Mouse (Mus musculus): Measurements from ENCODE around the gene Zcchc17.

GRCm38 (mm10) chr4:130299629-130300018 is 60.1 kb downstream of the Zcchc17 start:
- TF ChIP-seq CTCF (conservative IDR thresholded peaks at IDR 0.05 in 1 of 2, IDR thresholded peaks at IDR 0.05 in 1 of 2; ENCODE audit: low read depth in 2 of 2, low read length in 2 of 2) (no peak), POLR2A (IDR thresholded peaks at IDR 0.05; ENCODE audit: low read depth, low read length) (no peak), ZNF384 (IDR thresholded peaks at IDR 0.05; ENCODE audit: low read depth, low read length) (no peak), ZMIZ1 (IDR thresholded peaks at IDR 0.05; ENCODE audit: low read depth, low read length) (no peak), CHD1 (IDR thresholded peaks at IDR 0.05; ENCODE audit: low read depth, low read length) (no peak), MEF2A (IDR thresholded peaks at IDR 0.05; ENCODE audit: borderline replicate concordance, low read depth, low read length) (no peak), MAFK (IDR thresholded peaks at IDR 0.05; ENCODE audit: insufficient replicate concordance, low read length) (no peak)
